Mouse (Mus musculus): ENCODE data around the gene Olfr1116. TPM values are rescaled to one million over a fixed set of nuclear protein-coding genes. Genes with fewer than 3 reads are reported as not detected.
"Not testable (repeated sequence)": the region's sequence is repeated elsewhere in the genome, so short reads cannot be mapped to it uniquely, and the experiment has no call there.

Olfr1116 gene
- polyA plus RNA-seq (2015; fragmentation: Nextera tagmentation; extraction: Ambion mirVana) = 0.01 TPM in 1 of 2 replicates, not detected in the other

- H3K4me3 ChIP-seq (ENCODE audit: low read depth, low read length) = no peak within 1 kb of the TSS
- no peak within 1 kb of the TSS for H3K4me2 ChIP-seq (replicated peaks; ENCODE audit: low read depth)
- no peaks in the 10 kb centered on the region for H3K4me1 ChIP-seq (replicated peaks; ENCODE audit: control insufficient read depth, insufficient read depth)
- DNase-seq (ENCODE audit: low spot score) (no peak), ATAC-seq (ENCODE audit: low FRiP score, low TSS enrichment) (no peak)
- H3K36me3 ChIP-seq (ENCODE audit: control insufficient read depth, insufficient read depth, low read length) = no peaks in the 10 kb centered on the region
- no peak within 1 kb of the TSS for H3K9ac ChIP-seq (ENCODE audit: low read length)
- H3K9me3 ChIP-seq (ENCODE audit: control insufficient read depth, low read length) = no peaks in the 10 kb centered on the region
- H3K27ac ChIP-seq (replicated peaks) = no peak within 1 kb of the TSS
- no peaks in the 10 kb centered on the region for H3K27me3 ChIP-seq (ENCODE audit: control insufficient read depth, insufficient read depth, low read length)
- TF ChIP-seq EP300 (optimal IDR thresholded peaks at IDR 0.05) = no peak
- no peak for TF ChIP-seq CTCF (IDR thresholded peaks at IDR 0.05; ENCODE audit: low read depth)
- 86% methylated on average over 1 of the region's 1 CpGs for WGBS
Measured at GRCm38 (mm10) chr2:87267234-87267633, at the start of gene Olfr1116. TSS of gene Olfr1116 (plus strand) at chr2:87267534.

GRCm38 (mm10) chr2:87247713-87248112 is 19.6 kb upstream of the Olfr1116 start, which contains the start of gene Olfr1115:
TSS of gene Olfr1115 (plus strand) at chr2:87248013.
- no peaks in the 10 kb centered on the region for H3K4me1 ChIP-seq (replicated peaks; ENCODE audit: control insufficient read depth, insufficient read depth)
- 83% methylated on average over 2 of the region's 2 CpGs for WGBS
- no peaks in the 10 kb centered on the region for H3K36me3 ChIP-seq (ENCODE audit: control insufficient read depth, insufficient read depth, low read length)
- ATAC-seq (ENCODE audit: low FRiP score, low TSS enrichment) = no peak
- no peaks in the 10 kb centered on the region for H3K9me3 ChIP-seq (ENCODE audit: control insufficient read depth, low read length)
- H3K9ac ChIP-seq (ENCODE audit: low read length) = no peak within 1 kb of the TSS
- H3K27me3 ChIP-seq (ENCODE audit: control insufficient read depth, insufficient read depth, low read length) = no peaks in the 10 kb centered on the region
- no peak within 1 kb of the TSS for H3K4me2 ChIP-seq (replicated peaks; ENCODE audit: low read depth)
- DNase-seq (ENCODE audit: low spot score) = no peak
- H3K27ac ChIP-seq (replicated peaks) = no peak within 1 kb of the TSS
- no peak for TF ChIP-seq CTCF (IDR thresholded peaks at IDR 0.05; ENCODE audit: low read depth)
- TF ChIP-seq EP300 (optimal IDR thresholded peaks at IDR 0.05) = no peak
- no peak within 1 kb of the TSS for H3K4me3 ChIP-seq (ENCODE audit: low read depth, low read length)

- not testable (repeated sequence) for H3K36me3 ChIP-seq (ENCODE audit: control insufficient read depth, insufficient read depth, low read length); DNase-seq (ENCODE audit: low spot score); ATAC-seq (ENCODE audit: low FRiP score, low TSS enrichment)
Measured at GRCm38 (mm10) chr2:87293977-87294376, 26.6 kb downstream of the Olfr1116 start.

GRCm38 (mm10) chr2:87307281-87307680 is 39.9 kb downstream of the Olfr1116 start, which contains the start of gene Olfr1118:
TSS of gene Olfr1118 (plus strand) at chr2:87307581.
- TF ChIP-seq CTCF (IDR thresholded peaks at IDR 0.05; ENCODE audit: low read depth) (no peak), EP300 (optimal IDR thresholded peaks at IDR 0.05) (no peak)
- DNase-seq (ENCODE audit: low spot score) = no peak
- H3K4me3 ChIP-seq (ENCODE audit: low read depth, low read length) = no peak within 1 kb of the TSS
- H3K9me3 ChIP-seq (ENCODE audit: control insufficient read depth, low read length) = no peaks in the 10 kb centered on the region
- H3K36me3 ChIP-seq (ENCODE audit: control insufficient read depth, insufficient read depth, low read length) = no peaks in the 10 kb centered on the region
- no peak for ATAC-seq (ENCODE audit: low FRiP score, low TSS enrichment)
- no peaks in the 10 kb centered on the region for H3K4me1 ChIP-seq (replicated peaks; ENCODE audit: control insufficient read depth, insufficient read depth)
- H3K4me2 ChIP-seq (replicated peaks; ENCODE audit: low read depth) = no peak within 1 kb of the TSS
- H3K27ac ChIP-seq (replicated peaks) = no peak within 1 kb of the TSS
- no peaks in the 10 kb centered on the region for H3K27me3 ChIP-seq (ENCODE audit: control insufficient read depth, insufficient read depth, low read length)
- WGBS = 60% methylated on average over 1 of the region's 1 CpGs
- no peak within 1 kb of the TSS for H3K9ac ChIP-seq (ENCODE audit: low read length)

More at GRCm38 (mm10) chr2:87293977-87294376, 26.6 kb downstream of the Olfr1116 start:
- not testable (repeated sequence) for H3K27ac ChIP-seq (replicated peaks); H3K4me1 ChIP-seq (replicated peaks; ENCODE audit: control insufficient read depth, insufficient read depth); H3K4me3 ChIP-seq (ENCODE audit: low read depth, low read length); H3K4me2 ChIP-seq (replicated peaks; ENCODE audit: low read depth); H3K27me3 ChIP-seq (ENCODE audit: control insufficient read depth, insufficient read depth, low read length); H3K9ac ChIP-seq (ENCODE audit: low read length); H3K9me3 ChIP-seq (ENCODE audit: control insufficient read depth, low read length)

Small RNA genes lying within 50 kb of the gene (microRNA-seq; reads per million reads assigned to microRNA genes)
- gene Gm27438 = not detected

Other genes starting within 250 kb of the Olfr1116 start
- gene Olfr1104, start 240.5 kb upstream of the Olfr1116 start, polyA plus RNA-seq (2015; fragmentation: Nextera tagmentation; extraction: Ambion mirVana) = not detected in 2 replicates
- not detected in 2 replicates for gene Olfr1105, start 231.0 kb upstream of the Olfr1116 start, polyA plus RNA-seq (2015; fragmentation: Nextera tagmentation; extraction: Ambion mirVana)
- not detected in 2 replicates for gene Olfr1106, start 215.3 kb upstream of the Olfr1116 start, polyA plus RNA-seq (2015; fragmentation: Nextera tagmentation; extraction: Ambion mirVana)
- gene Olfr1107, start 191.7 kb upstream of the Olfr1116 start, polyA plus RNA-seq (2015; fragmentation: Nextera tagmentation; extraction: Ambion mirVana) = not detected in 2 replicates
- gene Olfr1109, start 171.5 kb upstream of the Olfr1116 start, polyA plus RNA-seq (2015; fragmentation: Nextera tagmentation; extraction: Ambion mirVana) = not detected in 2 replicates
- gene Olfr259, start 153.0 kb upstream of the Olfr1116 start, polyA plus RNA-seq (2015; fragmentation: Nextera tagmentation; extraction: Ambion mirVana) = not detected in 2 replicates
- gene Olfr1110, start 127.2 kb upstream of the Olfr1116 start, polyA plus RNA-seq (2015; fragmentation: Nextera tagmentation; extraction: Ambion mirVana) = not detected in 2 replicates
- gene Olfr1111, start 114.9 kb upstream of the Olfr1116 start, polyA plus RNA-seq (2015; fragmentation: Nextera tagmentation; extraction: Ambion mirVana) = not detected in 2 replicates
- gene Olfr1112, start 79.7 kb upstream of the Olfr1116 start, polyA plus RNA-seq (2015; fragmentation: Nextera tagmentation; extraction: Ambion mirVana) = not detected in 2 replicates
- not detected in 2 replicates for gene Olfr1113, start 58.6 kb upstream of the Olfr1116 start, polyA plus RNA-seq (2015; fragmentation: Nextera tagmentation; extraction: Ambion mirVana)
- not detected in 2 replicates for gene Olfr1115, start 19.5 kb upstream of the Olfr1116 start, polyA plus RNA-seq (2015; fragmentation: Nextera tagmentation; extraction: Ambion mirVana)
- gene Olfr1118, start 40.0 kb downstream of the Olfr1116 start, polyA plus RNA-seq (2015; fragmentation: Nextera tagmentation; extraction: Ambion mirVana) = not detected in 2 replicates
- not detected in 2 replicates for gene Olfr1120, start 87.3 kb downstream of the Olfr1116 start, polyA plus RNA-seq (2015; fragmentation: Nextera tagmentation; extraction: Ambion mirVana)
- not detected in 2 replicates for gene Olfr1121, start 102.4 kb downstream of the Olfr1116 start, polyA plus RNA-seq (2015; fragmentation: Nextera tagmentation; extraction: Ambion mirVana)
- not detected in 2 replicates for gene Olfr1122, start 118.3 kb downstream of the Olfr1116 start, polyA plus RNA-seq (2015; fragmentation: Nextera tagmentation; extraction: Ambion mirVana)
- not detected in 2 replicates for gene Olfr1123, start 149.1 kb downstream of the Olfr1116 start, polyA plus RNA-seq (2015; fragmentation: Nextera tagmentation; extraction: Ambion mirVana)
- gene Olfr1124, start 162.7 kb downstream of the Olfr1116 start, polyA plus RNA-seq (2015; fragmentation: Nextera tagmentation; extraction: Ambion mirVana) = 0.05 TPM in 1 of 2 replicates, not detected in the other
- not detected in 2 replicates for gene Olfr1126, start 186.4 kb downstream of the Olfr1116 start, polyA plus RNA-seq (2015; fragmentation: Nextera tagmentation; extraction: Ambion mirVana)
- gene Pramel7, start 229.6 kb downstream of the Olfr1116 start, polyA plus RNA-seq (2015; fragmentation: Nextera tagmentation; extraction: Ambion mirVana) = not detected in 2 replicates
- gene Pramel6, start 239.0 kb downstream of the Olfr1116 start, polyA plus RNA-seq (2015; fragmentation: Nextera tagmentation; extraction: Ambion mirVana) = not detected in 2 replicates